Mouse (Mus musculus): ENCODE measurements at regions not wholly inside any gene's neighbourhood (a gene's known extent, or its start where the extent isn't known, plus 50 kb on each side); places are given as distances from the start of the nearest gene placed in this dataset.

- ATAC-seq (ENCODE audit: low read depth) = peak; percentile 50; the same call in 1 of the 2 replicates
- WGBS = 40% methylated on average over 9 of the region's 9 CpGs
Measured at GRCm38 (mm10) chr16:85677027-85677426, 123.8 kb upstream of the Cyyr1 start.

GRCm38 (mm10) chr16:85668767-85669166, 115.6 kb upstream of the Cyyr1 start:
- ATAC-seq (ENCODE audit: low read depth) = no peak
- H3K27me3 ChIP-seq = no peaks in the 10 kb centered on the region
- 80% methylated on average over 5 of the region's 5 CpGs for WGBS
- H3K4me1 ChIP-seq (replicated peaks) = no peaks in the 10 kb centered on the region
- no peak overlapping the region for H3K4me3 ChIP-seq
- H3K9me3 ChIP-seq = no peaks in the 10 kb centered on the region
- no peaks in the 10 kb centered on the region for H3K36me3 ChIP-seq
- H3K9ac ChIP-seq = no peak overlapping the region
- no peak overlapping the region for H3K27ac ChIP-seq (replicated peaks)
- H3K4me2 ChIP-seq = no peak overlapping the region

More at GRCm38 (mm10) chr16:85677027-85677426, 123.8 kb upstream of the Cyyr1 start:
- no peak overlapping the region for H3K4me2 ChIP-seq
- no peak overlapping the region for H3K9ac ChIP-seq
- no peaks in the 10 kb centered on the region; the same call in 1 of the 2 replicates for H3K4me1 ChIP-seq (replicated peaks)
- H3K9me3 ChIP-seq = no peaks in the 10 kb centered on the region
- H3K27ac ChIP-seq (replicated peaks) = no peak overlapping the region
- H3K27me3 ChIP-seq = no peaks in the 10 kb centered on the region
- no peak overlapping the region for H3K4me3 ChIP-seq
- no peaks in the 10 kb centered on the region for H3K36me3 ChIP-seq

GRCm38 (mm10) chr16:85667790-85668189, 114.6 kb upstream of the Cyyr1 start:
- 78% methylated on average over 1 of the region's 1 CpGs for WGBS
- no peak overlapping the region for H3K27ac ChIP-seq (replicated peaks)
- H3K4me1 ChIP-seq (replicated peaks) = no peaks in the 10 kb centered on the region
- H3K9ac ChIP-seq = no peak overlapping the region
- no peak overlapping the region for H3K4me3 ChIP-seq
- no peak overlapping the region for H3K4me2 ChIP-seq
- H3K36me3 ChIP-seq = no peaks in the 10 kb centered on the region
- H3K27me3 ChIP-seq = no peaks in the 10 kb centered on the region
- ATAC-seq (ENCODE audit: low read depth) = no peak
- H3K9me3 ChIP-seq = no peaks in the 10 kb centered on the region

GRCm38 (mm10) chr16:85649516-85649915, 96.3 kb upstream of the Cyyr1 start:
- H3K27me3 ChIP-seq = no peaks in the 10 kb centered on the region
- H3K4me1 ChIP-seq (replicated peaks) = no peaks in the 10 kb centered on the region
- no peaks in the 10 kb centered on the region for H3K36me3 ChIP-seq
- no peak overlapping the region for H3K4me2 ChIP-seq
- no peak overlapping the region for H3K27ac ChIP-seq (replicated peaks)
- ATAC-seq (ENCODE audit: low read depth) = no peak
- H3K9me3 ChIP-seq = no peaks in the 10 kb centered on the region
- H3K4me3 ChIP-seq = no peak overlapping the region
- no peak overlapping the region for H3K9ac ChIP-seq
- WGBS = 93% methylated on average over 1 of the region's 1 CpGs

GRCm38 (mm10) chr16:85640992-85641391, 87.8 kb upstream of the Cyyr1 start:
- H3K9ac ChIP-seq = no peak overlapping the region
- H3K9me3 ChIP-seq = no peaks in the 10 kb centered on the region
- peak; percentile 74; the same call in 1 of the 2 replicates for ATAC-seq (ENCODE audit: low read depth)
- WGBS = 54% methylated on average over 4 of the region's 4 CpGs
- no peak overlapping the region for H3K4me3 ChIP-seq
- H3K4me2 ChIP-seq = no peak overlapping the region
- H3K27me3 ChIP-seq = no peaks in the 10 kb centered on the region
- no peaks in the 10 kb centered on the region for H3K36me3 ChIP-seq
- H3K27ac ChIP-seq (replicated peaks) = no peak overlapping the region; the same call in 1 of the 2 replicates
- no peaks in the 10 kb centered on the region for H3K4me1 ChIP-seq (replicated peaks)

GRCm38 (mm10) chr16:85637079-85637478, 83.9 kb upstream of the Cyyr1 start:
- Histone ChIP-seq H3K4me1 (replicated peaks) (no peaks in the 10 kb centered on the region), H3K36me3 (no peaks in the 10 kb centered on the region), H3K4me3 (no peak overlapping the region), H3K27me3 (no peaks in the 10 kb centered on the region), H3K4me2 (no peak overlapping the region), H3K9ac (no peak overlapping the region), H3K27ac (replicated peaks) (0 out of 2 replicates have a peak overlapping the region, but pooled peaks have one; percentile 18), H3K9me3 (no peaks in the 10 kb centered on the region)
- 69% methylated on average over 1 of the region's 1 CpGs for WGBS
- ATAC-seq (ENCODE audit: low read depth) = no peak

GRCm38 (mm10) chr16:85629738-85630137, 76.5 kb upstream of the Cyyr1 start:
- no peak overlapping the region for H3K27ac ChIP-seq (replicated peaks)

GRCm38 (mm10) chr16:85624505-85624904, 71.3 kb upstream of the Cyyr1 start:
- Histone ChIP-seq H3K9ac (no peak overlapping the region), H3K27me3 (no peaks in the 10 kb centered on the region), H3K4me1 (replicated peaks) (no peaks in the 10 kb centered on the region), H3K4me2 (no peak overlapping the region), H3K36me3 (no peaks in the 10 kb centered on the region), H3K4me3 (no peak overlapping the region), H3K27ac (replicated peaks) (no peak overlapping the region), H3K9me3 (no peaks in the 10 kb centered on the region)
- 59% methylated on average over 8 of the region's 8 CpGs for WGBS
- no peak for ATAC-seq (ENCODE audit: low read depth)

More at GRCm38 (mm10) chr16:85629738-85630137, 76.5 kb upstream of the Cyyr1 start:
- no peak for ATAC-seq (ENCODE audit: low read depth)
- no peak overlapping the region for H3K4me2 ChIP-seq
- H3K36me3 ChIP-seq = no peaks in the 10 kb centered on the region
- no peak overlapping the region for H3K4me3 ChIP-seq
- H3K27me3 ChIP-seq = no peaks in the 10 kb centered on the region
- no peaks in the 10 kb centered on the region for H3K4me1 ChIP-seq (replicated peaks)
- H3K9ac ChIP-seq = no peak overlapping the region
- H3K9me3 ChIP-seq = no peaks in the 10 kb centered on the region
- 88% methylated on average over 3 of the region's 3 CpGs for WGBS

- Histone ChIP-seq H3K9me3 (no peaks in the 10 kb centered on the region), H3K4me3 (no peak overlapping the region), H3K27ac (replicated peaks) (no peak overlapping the region), H3K27me3 (no peaks in the 10 kb centered on the region), H3K36me3 (no peaks in the 10 kb centered on the region), H3K9ac (no peak overlapping the region), H3K4me1 (replicated peaks) (no peaks in the 10 kb centered on the region), H3K4me2 (no peak overlapping the region)
- ATAC-seq (ENCODE audit: low read depth) = no peak
- 88% methylated on average over 2 of the region's 2 CpGs for WGBS
Measured at GRCm38 (mm10) chr16:85604089-85604488, 50.9 kb upstream of the Cyyr1 start.
